Mouse (Mus musculus) midbrain, embryonic 12.5 days (tissue): ENCODE data around the gene Aldob. TPM values are rescaled to one million over a fixed set of nuclear protein-coding genes. Genes with fewer than 3 reads are reported as not detected.
"Not testable (repeated sequence)": the region's sequence is repeated elsewhere in the genome, so short reads cannot be mapped to it uniquely, and the experiment has no call there.

ENCODE experiments used
- ATAC-seq: fragments of 200-750 bp; cut with Nextera tagmentation; 2 replicates; pipeline ENCODE4 v1.8.0; 2017; ENCODE audit warnings: low read depth, moderate TSS enrichment, moderate library complexity; ENCODE audit not compliant: low FRiP score
- H3K27ac ChIP-seq: fragments of 300-500 bp; sonication (generic); replicated peaks from 2 replicates; pipeline ENCODE4 v1.5.1; 2016; ENCODE audit warnings: mild to moderate bottlenecking
- H3K27me3 ChIP-seq: fragments of 300-500 bp; sonication (generic); 2 replicates; pipeline ENCODE4 v1.6.1; 2016; ENCODE audit warnings: mild to moderate bottlenecking
- H3K36me3 ChIP-seq: fragments of 300-500 bp; sonication (generic); 2 replicates; pipeline ENCODE4 v1.6.1; 2016
- H3K4me1 ChIP-seq: fragments of 300-500 bp; sonication (generic); 2 replicates; pipeline ENCODE4 v1.6.1; 2016
- H3K4me2 ChIP-seq: fragments of 300-500 bp; sonication (generic); replicated peaks from 2 replicates; pipeline ENCODE4 v1.6.1; 2016; ENCODE audit warnings: mild to moderate bottlenecking, moderate library complexity
- H3K4me3 ChIP-seq: fragments of 300-500 bp; sonication (generic); 2 replicates; pipeline ENCODE4 v1.5.1; 2016; ENCODE audit warnings: mild to moderate bottlenecking
- H3K9ac ChIP-seq: fragments of 300-500 bp; sonication (generic); replicated peaks from 2 replicates; pipeline ENCODE4 v1.6.1; 2016; ENCODE audit warnings: mild to moderate bottlenecking, moderate library complexity
- H3K9me3 ChIP-seq: fragments of 300-500 bp; sonication (generic); 2 replicates; pipeline ENCODE4 v1.6.1; 2016; ENCODE audit warnings: mild to moderate bottlenecking
- WGBS: fragments of 180-500 bp; shearing (Covaris S2); methylation state at CpG from one replicate; pipeline ENCODE4 v1.1.7; 2016; 5-methylcytosine and 5-hydroxymethylcytosine counted together
- polyA plus RNA-seq: library from polyadenylated mRNA; unstranded; fragments of >200 nt; fragmentation: Nextera tagmentation; extraction: Ambion mirVana; gene quantifications from 2 replicates; pipeline ENCODE4 v1.2.1, GENCODE M21; 2016

Aldob gene
- polyA plus RNA-seq, 1 experiment from 2014 or later, result not detected

- no peaks in the 10 kb centered on the region for H3K9me3 ChIP-seq
- WGBS, result 1% methylated on average over 17 of the region's 17 CpGs
- H3K4me1 ChIP-seq, result peaks cover 18% of the 10 kb centered on the region
- no peak overlapping the region for H3K27ac ChIP-seq
- no peaks in the 10 kb centered on the region for H3K27me3 ChIP-seq
- peak overlapping the region; percentile 78 for H3K9ac ChIP-seq
- H3K4me2 ChIP-seq, result peak overlapping the region; percentile 62
- H3K4me3 ChIP-seq, result peak overlapping the region; percentile 71
- no peak for ATAC-seq
- H3K36me3 ChIP-seq, result peaks cover 14% of the 10 kb centered on the region
Observed at GRCm38 (mm10) chr4:49521346-49521745, 28.0 kb downstream of the Aldob start.

DNA sequence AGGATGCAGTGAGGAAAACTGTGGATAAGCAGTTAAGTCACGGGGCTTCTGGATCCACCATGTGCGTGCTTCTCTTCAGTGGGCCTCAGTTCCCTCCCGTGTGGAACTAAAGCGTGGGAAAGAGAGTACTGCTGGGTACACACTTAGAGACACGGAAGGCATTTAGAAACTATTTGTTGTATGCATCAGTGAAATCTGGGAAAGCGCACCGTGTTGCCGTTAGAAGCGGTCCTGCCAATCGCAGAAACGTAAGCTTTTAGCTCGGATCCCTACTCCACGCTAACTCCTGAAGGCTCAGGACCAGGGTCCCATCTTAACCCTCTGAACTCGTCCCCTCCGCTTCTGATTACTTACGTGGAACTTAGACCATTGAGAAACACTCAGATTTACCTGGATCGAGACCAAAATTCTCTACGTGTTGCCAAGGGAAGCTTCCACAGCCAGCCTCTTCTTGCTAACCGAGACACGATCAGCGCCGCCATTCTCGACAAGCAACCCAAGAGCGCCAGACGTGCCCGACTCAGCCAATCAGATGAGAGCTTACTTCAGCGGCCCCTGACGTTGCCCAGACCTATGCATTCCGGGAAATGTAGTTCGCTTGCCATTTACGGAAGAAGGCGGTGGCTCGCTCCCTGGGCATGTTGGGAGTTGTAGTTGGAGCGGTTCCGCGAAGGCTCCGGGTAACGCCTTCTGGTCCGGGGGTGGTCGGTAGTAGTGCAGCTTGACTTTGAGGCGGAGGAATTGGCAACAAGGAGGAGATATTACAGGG, 28.6 kb downstream of the Aldob start, which contains the start of the genes Mrpl50 and Zfp189:
Gene Mrpl50 (minus strand): TSS at position 522 of the 769 bp plus-strand sequence.
Gene Zfp189 (plus strand): TSS at position 605 of the 769 bp plus-strand sequence.
- no peaks in the 10 kb centered on the region for H3K27me3 ChIP-seq
- peak within 1 kb of the TSS; percentile 71 for H3K4me3 ChIP-seq
- H3K36me3 ChIP-seq, result peaks cover 14% of the 10 kb centered on the region
- peak within 1 kb of the TSS; percentile 78 for H3K9ac ChIP-seq
- peaks cover 18% of the 10 kb centered on the region for H3K4me1 ChIP-seq
- no peak within 1 kb of the TSS; the same call in 1 of the 2 replicates for H3K27ac ChIP-seq
- peak within 1 kb of the TSS; percentile 66 for H3K4me2 ChIP-seq
- WGBS, result under 1% methylated on average over 41 of the region's 41 CpGs
- no peaks in the 10 kb centered on the region for H3K9me3 ChIP-seq
- ATAC-seq, result peak; percentile 99

- Histone ChIP-seq H3K9me3 (no peaks in the 10 kb centered on the region), H3K27me3 (no peaks in the 10 kb centered on the region), H3K4me1 (peaks cover 18% of the 10 kb centered on the region), H3K36me3 (peaks cover 12% of the 10 kb centered on the region), H3K27ac (no peak overlapping the region), H3K4me2 (peak overlapping the region; percentile 29), H3K9ac (no peak overlapping the region), H3K4me3 (no peak overlapping the region)
- no peak for ATAC-seq
- 72% methylated on average over 5 of the region's 5 CpGs for WGBS
Observed at GRCm38 (mm10) chr4:49519476-49519875, 29.9 kb downstream of the Aldob start.

GRCm38 (mm10) chr4:49514441-49514840, 34.9 kb downstream of the Aldob start:
- 95% methylated on average over 6 of the region's 6 CpGs for WGBS
- no peak overlapping the region for H3K27ac ChIP-seq
- H3K36me3 ChIP-seq, result peaks cover 25% of the 10 kb centered on the region
- H3K4me3 ChIP-seq, result no peak overlapping the region
- no peaks in the 10 kb centered on the region for H3K9me3 ChIP-seq
- H3K27me3 ChIP-seq, result no peaks in the 10 kb centered on the region
- H3K9ac ChIP-seq, result no peak overlapping the region
- peaks cover 2% of the 10 kb centered on the region; the same call in 1 of the 2 replicates for H3K4me1 ChIP-seq
- H3K4me2 ChIP-seq, result no peak overlapping the region
- no peak for ATAC-seq

GRCm38 (mm10) chr4:49512636-49513035, 36.7 kb downstream of the Aldob start:
- no peak for ATAC-seq
- Histone ChIP-seq H3K4me2 (no peak overlapping the region), H3K4me3 (no peak overlapping the region), H3K27ac (no peak overlapping the region), H3K4me1 (no peaks in the 10 kb centered on the region), H3K9ac (no peak overlapping the region), H3K9me3 (no peaks in the 10 kb centered on the region), H3K27me3 (no peaks in the 10 kb centered on the region), H3K36me3 (peaks cover 25% of the 10 kb centered on the region)
- WGBS, result 87% methylated on average over 4 of the region's 4 CpGs

- H3K27me3 ChIP-seq, H3K27ac ChIP-seq, H3K4me1 ChIP-seq, H3K4me2 ChIP-seq, H3K9me3 ChIP-seq, ATAC-seq, H3K4me3 ChIP-seq, H3K9ac ChIP-seq: not testable (repeated sequence)
- H3K36me3 ChIP-seq, result peaks cover 25% of the 10 kb centered on the region
- 93% methylated on average over 1 of the region's 1 CpGs for WGBS
Observed at GRCm38 (mm10) chr4:49510236-49510835, 39.0 kb downstream of the Aldob start.

DNA sequence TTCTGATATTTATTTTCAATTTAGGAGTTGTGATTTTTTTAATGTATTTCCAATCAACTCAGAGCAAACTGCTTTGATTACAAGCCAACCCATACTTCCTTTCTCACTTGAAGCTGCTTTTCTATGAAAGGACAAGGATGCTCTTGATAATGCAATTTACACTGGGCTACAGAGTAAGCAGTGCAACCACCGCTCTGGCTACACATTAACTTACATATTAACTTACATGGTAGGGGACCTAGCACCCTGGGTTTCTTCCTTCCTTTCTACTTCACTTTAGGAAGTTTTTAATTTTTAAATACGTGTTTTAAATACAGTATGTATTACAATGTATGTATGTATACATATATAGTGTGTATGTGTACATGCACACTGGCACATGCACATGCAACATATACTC, 40.2 kb downstream of the Aldob start:
- 96% methylated on average over 2 of the region's 2 CpGs for WGBS
- H3K9me3 ChIP-seq, result no peaks in the 10 kb centered on the region
- no peak overlapping the region for H3K9ac ChIP-seq
- H3K27ac ChIP-seq, result no peak overlapping the region
- H3K4me2 ChIP-seq, result no peak overlapping the region
- H3K4me1 ChIP-seq, result no peaks in the 10 kb centered on the region
- no peak for ATAC-seq
- H3K4me3 ChIP-seq, result no peak overlapping the region
- H3K36me3 ChIP-seq, result peaks cover 21% of the 10 kb centered on the region
- no peaks in the 10 kb centered on the region for H3K27me3 ChIP-seq

DNA sequence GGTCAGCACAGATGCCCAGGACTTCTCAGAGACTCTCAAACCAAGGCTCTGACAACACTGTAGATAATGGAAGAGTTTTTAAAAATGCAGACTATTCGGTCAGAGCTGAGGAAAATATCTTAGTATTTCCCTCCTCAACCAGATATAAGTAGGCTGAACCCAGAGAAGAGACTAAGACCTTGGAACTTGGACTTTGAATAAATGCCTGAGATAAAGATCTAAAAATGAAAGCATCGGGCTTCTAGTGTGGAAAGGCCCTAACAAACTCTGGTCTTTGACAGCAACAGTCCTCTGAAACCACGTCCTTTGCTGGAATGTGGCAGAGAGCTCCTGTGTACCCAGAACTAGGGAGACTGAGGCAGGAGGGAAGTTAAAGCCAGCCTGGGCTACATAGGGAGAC, 43.0 kb downstream of the Aldob start, which contains the start of gene Baat:
Gene Baat (minus strand): TSS at position 172 of the 400 bp plus-strand sequence.
- no peaks in the 10 kb centered on the region for H3K9me3 ChIP-seq
- ATAC-seq, result no peak
- H3K4me2 ChIP-seq, result no peak within 1 kb of the TSS
- no peaks in the 10 kb centered on the region for H3K27me3 ChIP-seq
- no peaks in the 10 kb centered on the region for H3K36me3 ChIP-seq
- no peak within 1 kb of the TSS for H3K27ac ChIP-seq
- no peak within 1 kb of the TSS for H3K9ac ChIP-seq
- H3K4me1 ChIP-seq, result no peaks in the 10 kb centered on the region
- WGBS, result 81% methylated on average over 3 of the region's 3 CpGs
- H3K4me3 ChIP-seq, result no peak within 1 kb of the TSS

DNA sequence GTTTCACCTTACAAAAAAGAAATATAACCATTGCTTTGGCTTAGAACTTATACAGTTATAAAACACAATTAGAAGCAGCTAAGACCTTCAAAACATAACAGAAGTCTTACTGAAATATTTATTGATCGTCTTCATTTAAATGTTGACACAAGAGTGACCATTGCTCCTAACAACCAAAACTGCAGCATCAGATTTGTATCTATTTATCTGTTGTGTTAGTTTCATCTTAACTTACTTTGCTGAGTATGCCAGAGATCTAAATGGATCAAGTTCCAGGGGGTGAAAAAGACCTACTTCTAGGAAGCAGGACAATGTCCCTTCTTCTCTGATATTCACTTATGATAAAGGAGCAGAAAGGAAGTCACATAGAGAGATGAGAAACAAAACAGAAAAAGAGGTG, 45.8 kb downstream of the Aldob start:
- H3K27ac ChIP-seq, result no peak overlapping the region
- H3K27me3 ChIP-seq, result no peaks in the 10 kb centered on the region
- ATAC-seq, result no peak
- no peaks in the 10 kb centered on the region for H3K9me3 ChIP-seq
- 95% methylated on average over 1 of the region's 1 CpGs for WGBS
- H3K9ac ChIP-seq, result no peak overlapping the region
- no peaks in the 10 kb centered on the region for H3K4me1 ChIP-seq
- no peak overlapping the region for H3K4me2 ChIP-seq
- no peak overlapping the region for H3K4me3 ChIP-seq
- H3K36me3 ChIP-seq, result no peaks in the 10 kb centered on the region

Other genes starting within 250 kb of the Aldob start
- gene Acnat2, start 141.4 kb downstream of the Aldob start, polyA plus RNA-seq, result not detected in 2 replicates
- not detected in 2 replicates for gene Acnat1, start 75.6 kb downstream of the Aldob start, polyA plus RNA-seq
- gene Baat, start 43.0 kb downstream of the Aldob start, polyA plus RNA-seq, result 0.17 and 0.67 TPM in 2 replicates
- 84.7 and 86.1 TPM in 2 replicates for gene Mrpl50, start 28.5 kb downstream of the Aldob start, polyA plus RNA-seq
- gene Zfp189, start 28.4 kb downstream of the Aldob start, polyA plus RNA-seq, result 15.2 and 16.2 TPM in 2 replicates
- 27.0 and 28.7 TPM in 2 replicates for gene Tmem246, start 48.3 kb upstream of the Aldob start, polyA plus RNA-seq
- gene Rnf20, start 82.5 kb upstream of the Aldob start, polyA plus RNA-seq, result 68.2 and 70.5 TPM in 2 replicates
- gene Ppp3r2, start 132.5 kb upstream of the Aldob start, polyA plus RNA-seq, result 0.05 and 0.21 TPM in 2 replicates